Mouse (Mus musculus) lung, embryonic 14.5 days (tissue): Measurements from ENCODE around the gene Mpst. TPM values are rescaled to one million over a fixed set of nuclear protein-coding genes. Genes with fewer than 3 reads are reported as not detected.

Experiments used
- ATAC-seq: fragments of 200-750 bp; cut with Nextera tagmentation; 2 replicates; pipeline ENCODE4 v1.8.0; 2017; ENCODE audit warnings: mild to moderate bottlenecking, moderate TSS enrichment, moderate library complexity; ENCODE audit not compliant: insufficient read depth
- DNase-seq: peaks from one replicate; pipeline ENCODE4 v3.0.0-alpha.2; 2015
- H3K27ac ChIP-seq: fragments of 300-500 bp; sonication (generic); 2 replicates; pipeline ENCODE4 v1.5.1; 2014; ENCODE audit warnings: low read depth, mild to moderate bottlenecking, moderate library complexity
- H3K27me3 ChIP-seq: fragments of 300-500 bp; sonication (generic); 2 replicates; pipeline ENCODE4 v1.6.1; 2014; ENCODE audit warnings: low read length, control low read depth; ENCODE audit not compliant: insufficient read depth
- H3K36me3 ChIP-seq: fragments of 300-500 bp; sonication (generic); 2 replicates; pipeline ENCODE4 v1.6.1; 2014; ENCODE audit warnings: control low read depth; ENCODE audit not compliant: insufficient read depth
- H3K4me1 ChIP-seq: fragments of 300-500 bp; sonication (generic); 2 replicates; pipeline ENCODE4 v1.6.1; 2014; ENCODE audit warnings: antibody characterized with exemption, control low read depth; ENCODE audit not compliant: insufficient read depth
- H3K4me2 ChIP-seq: fragments of 300-500 bp; sonication (generic); 2 replicates; pipeline ENCODE4 v1.6.1; 2014; ENCODE audit warnings: mild to moderate bottlenecking
- H3K4me3 ChIP-seq: fragments of 300-500 bp; sonication (generic); 2 replicates; pipeline ENCODE4 v1.5.1; 2014; ENCODE audit warnings: low read depth, low read length
- H3K9ac ChIP-seq: fragments of 300-500 bp; sonication (generic); 2 replicates; pipeline ENCODE4 v1.6.1; 2014
- H3K9me3 ChIP-seq: fragments of 300-500 bp; sonication (generic); 2 replicates; pipeline ENCODE4 v1.6.1; 2016; ENCODE audit warnings: low read depth, low read length, control low read depth
- CTCF ChIP-seq: IDR thresholded peaks from 2 replicates; pipeline ENCODE4 v1.5.1; 2016; ENCODE audit warnings: antibody characterized with exemption, low read depth
- WGBS: fragments of 180-500 bp; shearing (Covaris S2); extraction: QIAGEN DNeasy Blood & Tissue Kit; methylation state at CpG from one replicate; pipeline ENCODE4 v1.1.7; 2014; 5-methylcytosine and 5-hydroxymethylcytosine counted together
- polyA plus RNA-seq: library from polyadenylated mRNA; unstranded; fragments of >200 nt; fragmentation: Nextera tagmentation; extraction: Ambion mirVana; gene quantifications from 2 replicates; pipeline ENCODE4 v1.2.1, GENCODE M21; 2014

Mpst gene
- polyA plus RNA-seq, 1 experiment from 2014 or later, result 3.3 TPM

GRCm38 (mm10) chr15:78374204-78374603, 32.0 kb upstream of the Mpst start:
- no peak for TF ChIP-seq CTCF
- Histone ChIP-seq H3K27ac (no peak overlapping the region), H3K36me3 (no peaks in the 10 kb centered on the region), H3K4me3 (no peak overlapping the region), H3K27me3 (peaks cover 5% of the 10 kb centered on the region; the same call in 1 of the 2 replicates), H3K9ac (no peak overlapping the region), H3K4me1 (peaks cover 14% of the 10 kb centered on the region), H3K4me2 (no peak overlapping the region), H3K9me3 (no peaks in the 10 kb centered on the region)
- ATAC-seq (no peak), DNase-seq (no peak)
- 65% methylated on average over 3 of the region's 3 CpGs for WGBS

- H3K9ac ChIP-seq, result no peak overlapping the region
These were observed 28.4 kb upstream of the Mpst start for GRCm38 (mm10) chr15:78377859-78378258.

GRCm38 (mm10) chr15:78378556-78378955, 27.7 kb upstream of the Mpst start:
- H3K9ac ChIP-seq, result no peak overlapping the region
- ATAC-seq (no peak), DNase-seq (no peak)
- H3K4me3 ChIP-seq, result no peak overlapping the region
- no peaks in the 10 kb centered on the region for H3K9me3 ChIP-seq
- H3K27ac ChIP-seq, result no peak overlapping the region
- H3K4me2 ChIP-seq, result no peak overlapping the region
- no peaks in the 10 kb centered on the region for H3K27me3 ChIP-seq
- TF ChIP-seq CTCF, result no peak
- H3K4me1 ChIP-seq, result peaks cover 9% of the 10 kb centered on the region
- H3K36me3 ChIP-seq, result no peaks in the 10 kb centered on the region
- 48% methylated on average over 10 of the region's 10 CpGs for WGBS

More at GRCm38 (mm10) chr15:78377859-78378258, 28.4 kb upstream of the Mpst start:
- 83% methylated on average over 10 of the region's 10 CpGs for WGBS
- TF ChIP-seq CTCF, result no peak
- Histone ChIP-seq H3K4me3 (no peak overlapping the region), H3K27ac (no peak overlapping the region), H3K9me3 (no peaks in the 10 kb centered on the region), H3K4me1 (peaks cover 14% of the 10 kb centered on the region), H3K4me2 (no peak overlapping the region), H3K27me3 (no peaks in the 10 kb centered on the region), H3K36me3 (no peaks in the 10 kb centered on the region)
- ATAC-seq (no peak), DNase-seq (no peak)

- no peaks in the 10 kb centered on the region for H3K36me3 ChIP-seq
- H3K27me3 ChIP-seq, result no peaks in the 10 kb centered on the region
- no peaks in the 10 kb centered on the region for H3K9me3 ChIP-seq
- H3K4me3 ChIP-seq, result no peak overlapping the region
- no peak for TF ChIP-seq CTCF
- H3K27ac ChIP-seq, result no peak overlapping the region
- no peak for DNase-seq
- 72% methylated on average over 2 of the region's 2 CpGs for WGBS
- ATAC-seq, result no peak
- no peak overlapping the region for H3K9ac ChIP-seq
- H3K4me1 ChIP-seq, result no peaks in the 10 kb centered on the region
- H3K4me2 ChIP-seq, result no peak overlapping the region
These were observed 26.0 kb upstream of the Mpst start for GRCm38 (mm10) chr15:78380208-78380607.

GRCm38 (mm10) chr15:78380741-78381140, 25.5 kb upstream of the Mpst start:
- no peak overlapping the region for H3K4me3 ChIP-seq
- no peak overlapping the region for H3K4me2 ChIP-seq
- no peak for TF ChIP-seq CTCF
- WGBS, result 43% methylated on average over 4 of the region's 4 CpGs
- no peak overlapping the region for H3K9ac ChIP-seq
- H3K4me1 ChIP-seq, result no peaks in the 10 kb centered on the region
- no peaks in the 10 kb centered on the region for H3K36me3 ChIP-seq
- H3K9me3 ChIP-seq, result no peaks in the 10 kb centered on the region
- DNase-seq (no peak), ATAC-seq (no peak)
- no peak overlapping the region for H3K27ac ChIP-seq
- H3K27me3 ChIP-seq, result no peaks in the 10 kb centered on the region

- H3K4me3 ChIP-seq, result no peak overlapping the region
- H3K36me3 ChIP-seq, result no peaks in the 10 kb centered on the region
- no peak overlapping the region for H3K9ac ChIP-seq
- H3K4me2 ChIP-seq, result no peak overlapping the region
- H3K9me3 ChIP-seq, result no peaks in the 10 kb centered on the region
- no peak for TF ChIP-seq CTCF
- ATAC-seq (no peak), DNase-seq (no peak)
- no peaks in the 10 kb centered on the region for H3K4me1 ChIP-seq
- 86% methylated on average over 4 of the region's 4 CpGs for WGBS
- H3K27ac ChIP-seq, result no peak overlapping the region
- no peaks in the 10 kb centered on the region for H3K27me3 ChIP-seq
These were observed 24.1 kb upstream of the Mpst start for GRCm38 (mm10) chr15:78382115-78382514.

GRCm38 (mm10) chr15:78383450-78384219, 22.6 kb upstream of the Mpst start:
- no peak overlapping the region for H3K4me3 ChIP-seq
- ATAC-seq (no peak), DNase-seq (peak; percentile 21)
- H3K4me1 ChIP-seq, result no peaks in the 10 kb centered on the region
- H3K27ac ChIP-seq, result 0 out of 2 replicates have a peak overlapping the region, but pooled peaks have one; percentile 10
- 80% methylated on average over 11 of the region's 11 CpGs for WGBS
- H3K4me2 ChIP-seq, result no peak overlapping the region
- no peaks in the 10 kb centered on the region for H3K36me3 ChIP-seq
- no peak for TF ChIP-seq CTCF
- no peaks in the 10 kb centered on the region for H3K27me3 ChIP-seq
- H3K9me3 ChIP-seq, result no peaks in the 10 kb centered on the region
- H3K9ac ChIP-seq, result no peak overlapping the region
